Mouse (Mus musculus): ENCODE data around the gene Epm2aip1. TPM values are rescaled to one million over a fixed set of nuclear protein-coding genes. Genes with fewer than 3 reads are reported as not detected.

The Epm2aip1 gene
- polyA plus RNA-seq (2012; rRNA removed): 22.9 and 29.2 TPM in 2 replicates

GRCm38 (mm10) chr9:111271434-111272160 is at the start of gene Epm2aip1, which contains the start of gene Mlh1:
Epm2aip1 (plus strand) TSS chr9:111271929.
Mlh1 (minus strand) TSS chr9:111271791.
- DNase-seq (ENCODE audit: low spot score): peak; percentile 97

GRCm38 (mm10) chr9:111223406-111223805 is 48.3 kb upstream of the Epm2aip1 start:
- DNase-seq (ENCODE audit: low spot score): no peak

GRCm38 (mm10) chr9:111228446-111228845 is 43.3 kb upstream of the Epm2aip1 start:
- no peak for DNase-seq (ENCODE audit: low spot score)

GRCm38 (mm10) chr9:111234701-111235100 is 37.0 kb upstream of the Epm2aip1 start:
- DNase-seq (ENCODE audit: low spot score): no peak

- DNase-seq (ENCODE audit: low spot score): no peak
These were observed 34.0 kb upstream of the Epm2aip1 start for GRCm38 (mm10) chr9:111237726-111238125.

- DNase-seq (ENCODE audit: low spot score): no peak
These were observed 31.9 kb upstream of the Epm2aip1 start for GRCm38 (mm10) chr9:111239821-111240220.

GRCm38 (mm10) chr9:111243384-111243783 is 28.3 kb upstream of the Epm2aip1 start:
- DNase-seq (ENCODE audit: low spot score): no peak

- DNase-seq (ENCODE audit: low spot score): no peak
These were observed 26.2 kb upstream of the Epm2aip1 start for GRCm38 (mm10) chr9:111245546-111245945.

- no peak for DNase-seq (ENCODE audit: low spot score)
These were observed 24.0 kb upstream of the Epm2aip1 start for GRCm38 (mm10) chr9:111247682-111248246.

GRCm38 (mm10) chr9:111252161-111252869 is 19.4 kb upstream of the Epm2aip1 start:
- DNase-seq (ENCODE audit: low spot score): no peak

GRCm38 (mm10) chr9:111260360-111260985 is 11.3 kb upstream of the Epm2aip1 start:
- DNase-seq (ENCODE audit: low spot score): no peak

- no peak for DNase-seq (ENCODE audit: low spot score)
These were observed 10.4 kb upstream of the Epm2aip1 start for GRCm38 (mm10) chr9:111261356-111261755.

GRCm38 (mm10) chr9:111267998-111268397 is 3.7 kb upstream of the Epm2aip1 start:
- no peak for DNase-seq (ENCODE audit: low spot score)

GRCm38 (mm10) chr9:111270606-111271005 is 1.1 kb upstream of the Epm2aip1 start:
- DNase-seq (ENCODE audit: low spot score): no peak

GRCm38 (mm10) chr9:111271056-111271433 is 684 bp upstream of the Epm2aip1 start:
- no peak for DNase-seq (ENCODE audit: low spot score)

GRCm38 (mm10) chr9:111272356-111272755 is 627 bp downstream of the Epm2aip1 start:
- DNase-seq (ENCODE audit: low spot score): no peak

- no peak for DNase-seq (ENCODE audit: low spot score)
These were observed 1.5 kb downstream of the Epm2aip1 start for GRCm38 (mm10) chr9:111272996-111273785.

GRCm38 (mm10) chr9:111273958-111274357 is 2.2 kb downstream of the Epm2aip1 start:
- no peak for DNase-seq (ENCODE audit: low spot score)

GRCm38 (mm10) chr9:111275156-111275555 is 3.4 kb downstream of the Epm2aip1 start:
- DNase-seq (ENCODE audit: low spot score): no peak

- DNase-seq (ENCODE audit: low spot score): no peak
These were observed 13.3 kb downstream of the Epm2aip1 start for GRCm38 (mm10) chr9:111285061-111285460.

- DNase-seq (ENCODE audit: low spot score): no peak
These were observed 13.9 kb downstream of the Epm2aip1 start for GRCm38 (mm10) chr9:111285676-111286075.

Data from urinary bladder, adult 2 months (tissue).